Mouse (Mus musculus) frontal cortex, postnatal 10 days (tissue): ENCODE results near the gene Serpini1.
"Not testable (repeated sequence)": the region's sequence is repeated elsewhere in the genome, so short reads cannot be mapped to it uniquely, and the experiment has no call there.

ENCODE experiments used
- DNase-seq, 2 experiments: peaks; one replicate each; pipeline ENCODE4 v3.0.0; 2022; ENCODE audit warnings: low spot score in 2 of 2, mixed read lengths in 1 of 2

Serpini1 gene

DNA sequence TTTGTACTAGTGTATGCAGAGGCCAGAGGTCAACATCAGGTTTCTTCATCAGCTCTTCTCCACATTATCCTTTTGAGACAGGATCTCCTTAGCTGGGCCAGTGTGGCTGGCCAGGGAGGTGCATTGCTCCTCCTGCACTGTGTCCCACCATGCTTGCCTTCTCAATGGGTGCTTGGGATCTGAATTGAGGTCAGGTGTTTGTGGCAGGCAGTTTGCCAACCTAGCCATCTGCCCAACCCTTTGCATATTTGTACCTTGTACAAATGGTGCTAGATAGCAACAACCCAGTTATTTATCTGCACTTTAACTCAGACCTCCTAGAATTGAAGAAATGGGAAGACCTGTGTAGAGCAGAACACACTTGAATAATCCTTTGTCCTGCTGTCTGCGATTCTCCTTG lies 78.3 kb downstream of the Serpini1 start:
- no peak for DNase-seq

DNA sequence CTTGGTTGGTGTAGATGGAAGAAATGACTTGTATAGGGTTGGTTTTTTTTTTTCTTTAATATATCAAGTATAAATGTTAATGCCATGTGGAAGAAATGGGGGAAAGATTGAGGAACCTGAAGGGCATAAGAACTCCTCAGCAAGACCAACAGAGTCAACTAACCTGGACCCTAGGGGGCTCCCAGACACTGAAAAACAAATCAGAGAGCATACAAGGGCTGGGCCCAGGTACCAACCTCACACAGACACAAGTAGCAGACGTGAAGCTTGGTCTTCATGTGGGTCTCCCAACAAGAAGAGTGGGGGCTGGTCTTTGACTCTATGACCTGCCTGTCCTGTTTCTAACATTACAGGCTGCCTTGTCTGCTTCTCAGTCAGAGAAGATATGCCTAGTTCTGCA lies 82.2 kb downstream of the Serpini1 start:
- DNase-seq, result no peak

- DNase-seq, result no peak
Observed at GRCm38 (mm10) chr3:75647542-75647941, 90.2 kb downstream of the Serpini1 start.

DNA sequence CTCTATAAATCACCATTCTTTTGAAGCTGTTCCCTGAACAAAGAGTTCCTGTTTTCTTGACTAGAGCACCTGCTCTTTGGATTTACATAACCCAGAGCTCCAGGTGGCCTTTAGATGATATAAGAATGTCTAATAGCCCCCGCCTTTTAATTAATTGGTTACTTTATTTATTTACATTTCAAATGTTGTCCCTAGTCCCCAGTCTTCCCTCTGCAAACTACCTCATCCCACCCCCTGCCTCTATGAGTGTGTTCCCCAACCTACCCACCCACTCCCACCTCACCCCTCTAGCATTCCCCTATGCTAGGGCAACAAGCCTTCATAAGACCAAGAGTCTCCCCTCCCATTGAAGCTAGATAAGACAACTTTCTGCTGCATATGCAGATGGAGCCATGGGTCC lies 90.9 kb downstream of the Serpini1 start:
- DNase-seq, result no peak

GRCm38 (mm10) chr3:75650416-75651154 lies 93.2 kb downstream of the Serpini1 start:
- DNase-seq, result not testable (repeated sequence)

DNA sequence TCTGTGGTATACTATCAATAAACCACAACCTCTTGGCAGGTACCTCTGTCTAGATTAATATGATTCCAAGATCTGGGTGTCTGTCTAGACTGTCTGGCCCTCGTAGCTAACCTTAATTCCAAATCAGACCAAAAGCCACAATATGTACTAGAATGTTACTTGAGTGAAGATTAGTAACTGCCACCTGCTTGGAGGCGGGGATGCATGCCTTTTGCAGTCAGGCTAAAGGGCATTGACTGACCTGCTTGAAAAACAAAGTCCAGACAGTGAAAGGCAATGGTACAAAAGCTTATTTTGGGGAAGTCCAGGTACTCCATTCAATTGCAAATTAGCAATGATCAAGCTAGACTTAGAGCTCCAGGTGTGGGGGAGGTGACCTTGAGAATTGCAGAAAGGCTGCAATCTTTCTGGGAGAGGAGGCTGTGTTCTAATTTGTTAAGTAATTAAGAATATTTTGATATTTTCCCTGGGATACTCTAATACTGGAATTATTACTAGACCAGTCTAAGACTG lies 94.3 kb downstream of the Serpini1 start:
- no peak for DNase-seq

- DNase-seq, result not testable (repeated sequence)
Observed at GRCm38 (mm10) chr3:75653901-75654300, 96.6 kb downstream of the Serpini1 start.

- no peak for DNase-seq
Observed at GRCm38 (mm10) chr3:75655578-75656344, 98.4 kb downstream of the Serpini1 start.

DNA sequence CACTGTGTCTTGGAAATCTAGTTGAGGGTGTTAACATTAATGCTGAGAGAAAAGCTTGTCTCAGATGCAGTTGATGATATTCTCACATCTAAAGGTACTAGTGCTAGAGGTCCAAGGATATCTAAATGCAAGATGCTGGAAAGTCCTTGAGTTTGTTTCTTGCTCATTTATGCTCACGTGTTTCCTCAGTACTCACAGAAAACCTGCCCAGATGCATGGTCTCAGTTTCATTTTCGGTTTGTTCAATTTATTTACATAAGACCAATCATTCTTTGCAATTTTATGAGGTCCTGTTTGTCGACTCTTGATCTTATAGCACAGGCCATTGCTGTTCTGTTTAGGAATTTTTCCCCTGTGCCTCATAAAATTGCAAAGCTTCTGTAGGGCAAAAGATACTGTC lies 109.6 kb downstream of the Serpini1 start:
- DNase-seq, result no peak

DNA sequence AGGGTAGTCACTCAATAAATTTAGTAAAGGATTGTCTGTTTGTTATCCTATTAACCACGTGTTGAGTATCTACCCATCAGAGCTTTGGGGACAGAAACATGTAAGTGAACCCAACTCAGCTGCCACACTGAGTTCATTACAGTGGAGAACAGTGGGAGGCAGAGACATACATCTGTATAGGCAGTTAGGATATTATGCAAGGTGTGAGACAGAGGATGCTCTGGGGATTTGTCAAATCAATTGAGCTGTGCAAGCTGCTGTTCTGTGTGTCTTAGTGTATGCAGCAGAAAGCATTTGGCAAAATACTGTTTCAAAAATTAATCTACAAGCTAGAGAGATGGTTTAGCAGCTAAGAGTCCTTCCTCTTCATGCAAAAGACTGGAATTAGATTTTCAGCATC lies 113.1 kb downstream of the Serpini1 start:
- DNase-seq, result no peak

GRCm38 (mm10) chr3:75682881-75683280 lies 125.5 kb downstream of the Serpini1 start:
- DNase-seq, result no peak

- no peak for DNase-seq
Observed at GRCm38 (mm10) chr3:75686775-75687174, 129.4 kb downstream of the Serpini1 start.

DNA sequence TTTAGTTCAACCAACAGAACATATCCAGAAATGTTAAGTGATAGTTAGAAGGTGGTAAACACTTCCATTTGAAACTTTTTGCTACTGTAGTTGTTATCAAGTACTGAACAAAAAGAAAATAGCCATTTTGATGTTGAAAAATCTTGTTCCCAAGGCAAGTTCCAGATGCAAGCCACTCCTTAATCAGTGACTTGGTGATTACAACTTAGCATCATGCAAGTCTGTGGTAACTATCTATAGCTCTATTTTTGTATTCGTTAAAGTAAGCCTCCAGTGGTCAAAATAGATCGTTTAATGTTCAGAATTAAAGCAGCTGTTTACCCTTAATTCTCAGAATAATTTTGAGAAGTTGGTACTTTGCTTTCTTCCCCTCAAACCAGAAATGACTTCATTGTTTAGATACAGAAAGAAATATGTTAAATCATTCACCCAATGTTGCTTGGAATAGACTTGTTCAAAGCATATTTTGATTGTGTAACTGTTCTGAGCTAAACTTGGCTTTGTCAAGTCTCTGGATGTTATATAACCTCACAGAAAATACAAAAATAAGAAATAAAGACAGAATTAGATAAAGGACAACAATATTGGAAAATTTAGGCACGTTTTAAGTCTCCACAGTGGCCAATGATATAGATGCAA lies 130.0 kb downstream of the Serpini1 start:
- no peak for DNase-seq

DNA sequence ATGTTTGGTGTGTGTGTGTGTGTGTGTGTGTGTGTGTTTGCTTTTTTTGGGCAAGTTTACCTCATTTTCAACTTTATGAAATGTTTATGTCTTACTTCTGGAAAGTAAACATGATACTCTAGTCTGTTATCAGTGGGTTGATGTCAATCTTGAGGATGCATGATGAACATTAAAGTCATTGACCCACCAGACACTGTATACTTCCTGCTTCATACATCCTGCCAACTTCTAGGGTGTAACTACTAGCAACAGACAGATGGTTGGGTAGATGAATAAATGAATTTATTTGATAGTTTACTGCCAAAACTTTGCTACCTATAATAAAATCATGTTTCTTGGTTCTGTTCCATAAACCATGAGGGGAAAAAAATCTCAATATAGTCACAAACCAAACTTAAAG lies 133.0 kb downstream of the Serpini1 start:
- DNase-seq, result no peak

- no peak for DNase-seq
Observed at GRCm38 (mm10) chr3:75692088-75692487, 134.7 kb downstream of the Serpini1 start.
